Mouse (Mus musculus): ENCODE data around the gene Olfr885. TPM values are rescaled to one million over a fixed set of nuclear protein-coding genes. Genes with fewer than 3 reads are reported as not detected.

Olfr885 gene
- total RNA-seq (2021) = not detected
- long read RNA-seq, experiment 1 = 0 reads
- long read RNA-seq, experiment 2 = 0 reads

GRCm38 (mm10) chr9:38061022-38061421 lies at the start of gene Olfr885:
TSS of gene Olfr885 (plus strand) at chr9:38061322.
- DNase-seq = no peak
- intact Hi-C loops (cut with DNase I) = no loop called here

GRCm38 (mm10) chr9:38025508-38025907 lies 35.6 kb upstream of the Olfr885 start, which contains the start of gene Olfr883:
TSS of gene Olfr883 (plus strand) at chr9:38025808.
- intact Hi-C loops (cut with DNase I) = no loop called here
- no peak for DNase-seq

DNA sequence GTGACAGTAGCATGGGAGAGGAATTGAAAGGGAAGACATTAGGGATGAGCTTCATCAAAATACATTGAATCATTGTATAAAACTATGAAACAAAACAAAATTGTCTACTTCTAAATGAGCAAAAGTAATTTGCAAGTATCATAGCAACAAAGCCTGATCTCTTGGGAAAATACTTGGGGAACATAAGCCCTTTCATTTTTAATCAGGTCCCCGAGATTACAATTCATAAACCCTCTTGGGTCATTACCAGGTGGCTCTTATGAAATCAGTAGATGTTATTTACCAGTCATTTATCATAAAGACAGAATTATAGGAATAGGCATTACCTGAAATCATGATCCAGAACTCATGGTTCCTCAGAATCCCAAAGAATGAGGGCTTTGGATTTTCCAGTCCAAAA lies 14.9 kb upstream of the Olfr885 start, which contains the start of gene Olfr884:
TSS of gene Olfr884 (plus strand) at position 301 of the 400 bp plus-strand sequence.
- DNase-seq = no peak
- intact Hi-C loops (cut with DNase I) = no loop called here

DNA sequence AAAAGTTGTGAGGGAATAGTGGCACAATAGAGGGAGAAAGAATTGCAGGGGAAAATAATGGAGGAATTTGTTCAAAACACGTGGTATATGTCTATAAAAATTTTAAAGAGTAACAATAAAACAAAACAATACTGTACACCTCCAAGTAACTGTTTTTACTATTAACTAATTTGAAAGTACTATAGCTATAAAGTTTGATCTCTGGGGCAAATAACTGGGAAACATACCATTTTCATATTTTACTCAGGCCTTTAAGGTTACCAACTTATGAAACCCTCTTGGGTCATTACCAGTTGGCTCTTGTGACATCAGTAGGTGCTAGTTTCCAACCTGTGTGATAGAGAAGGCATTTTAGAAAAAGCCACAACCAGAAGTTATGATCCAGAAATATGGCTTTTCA lies 22.6 kb downstream of the Olfr885 start, which contains the start of gene Olfr887:
TSS of gene Olfr887 (plus strand) at position 301 of the 400 bp plus-strand sequence.
- DNase-seq = no peak
- intact Hi-C loops (cut with DNase I) = no loop called here

- no peak for DNase-seq
- intact Hi-C loops (cut with DNase I) = no loop called here
These were observed 46.7 kb downstream of the Olfr885 start, which contains the start of gene Olfr888 for GRCm38 (mm10) chr9:38107828-38108227. TSS of gene Olfr888 (plus strand) at chr9:38108128.

Other genes starting within 250 kb of the Olfr885 start
- gene Olfr877, start 207.1 kb upstream of the Olfr885 start, total RNA-seq (2021) = not detected
- gene Olfr145, start 164.6 kb upstream of the Olfr885 start, total RNA-seq (2021) = not detected
- gene Olfr878, start 143.5 kb upstream of the Olfr885 start, total RNA-seq (2021) = not detected
- gene Olfr881, start 69.5 kb upstream of the Olfr885 start, total RNA-seq (2021) = not detected
- gene Olfr883, start 35.5 kb upstream of the Olfr885 start, total RNA-seq (2021) = not detected
- gene Olfr884, start 14.8 kb upstream of the Olfr885 start, total RNA-seq (2021) = not detected
- not detected for gene Olfr887, start 22.8 kb downstream of the Olfr885 start, total RNA-seq (2021)
- not detected for gene Olfr888, start 46.8 kb downstream of the Olfr885 start, total RNA-seq (2021)
- not detected for gene Olfr889, start 53.9 kb downstream of the Olfr885 start, total RNA-seq (2021)
- not detected for gene Olfr890, start 81.2 kb downstream of the Olfr885 start, total RNA-seq (2021)
- not detected for gene Olfr891, start 119.5 kb downstream of the Olfr885 start, total RNA-seq (2021)
- gene Olfr893, start 147.0 kb downstream of the Olfr885 start, total RNA-seq (2021) = not detected
- gene Olfr894, start 156.7 kb downstream of the Olfr885 start, total RNA-seq (2021) = not detected
- gene Olfr143, start 191.5 kb downstream of the Olfr885 start, total RNA-seq (2021) = not detected
- not detected for gene Olfr895, start 206.5 kb downstream of the Olfr885 start, total RNA-seq (2021)
- not detected for gene Olfr896-ps1, start 229.8 kb downstream of the Olfr885 start, total RNA-seq (2021)